Mouse (Mus musculus) MEL (cell line): ENCODE data around the gene Cldn13. TPM values are rescaled to one million over a fixed set of nuclear protein-coding genes. Genes with fewer than 3 reads are reported as not detected.

Experiments
- DNase-seq: peaks from one replicate; pipeline ENCODE4 v3.0.0; 2011; ENCODE audit warnings: low read depth, low spot score
- H3K27ac ChIP-seq: 2 replicates; pipeline ENCODE4 v1.5.1; 2012; ENCODE audit warnings: low read depth, mild to moderate bottlenecking, control low read depth, low read length, moderate library complexity; ENCODE audit not compliant: control insufficient read depth
- H3K27me3 ChIP-seq, 2 experiments: fragments of 150-350 bp in 1 of 2; sonication (generic) in 1 of 2; 2 replicates each; pipeline ENCODE4 v1.6.1; 2012; ENCODE audit warnings: low read length in 2 of 2, mild to moderate bottlenecking in 2 of 2, improper control_type of control experiment in 1 of 2, moderate library complexity in 1 of 2; ENCODE audit not compliant: insufficient read depth in 2 of 2, control insufficient read depth in 1 of 2
- H3K36me3 ChIP-seq, 2 experiments: 2 replicates each; pipeline ENCODE4 v1.6.1; 2012 to 2014; ENCODE audit warnings: low read length in 2 of 2, improper control_type of control experiment in 1 of 2, inconsistent platforms in 1 of 2, mild to moderate bottlenecking in 1 of 2; ENCODE audit not compliant: insufficient read depth in 2 of 2, control insufficient read depth in 1 of 2
- H3K4me1 ChIP-seq, 2 experiments: fragments of 150-350 bp in 1 of 2; sonication (generic) in 1 of 2; 2 replicates each; pipeline ENCODE4 v1.6.1; 2012; ENCODE audit warnings: low read length in 2 of 2, improper control_type of control experiment in 1 of 2, mild to moderate bottlenecking in 1 of 2; ENCODE audit not compliant: insufficient read depth in 2 of 2, control insufficient read depth in 1 of 2
- H3K4me3 ChIP-seq, 2 experiments: fragments of 150-350 bp in 1 of 2; sonication (generic) in 1 of 2; 2 replicates each; pipeline ENCODE4 v1.5.1; 2012; ENCODE audit warnings: low read depth in 2 of 2, low read length in 2 of 2, mild to moderate bottlenecking in 2 of 2, moderate library complexity in 2 of 2, control low read depth in 1 of 2, improper control_type of control experiment in 1 of 2; ENCODE audit not compliant: control insufficient read depth in 1 of 2, insufficient read depth in 1 of 2
- H3K79me2 ChIP-seq: 2 replicates; pipeline ENCODE4 v1.6.1; 2012; ENCODE audit warnings: mild to moderate bottlenecking, low read length, moderate library complexity; ENCODE audit not compliant: control insufficient read depth, poor library complexity, insufficient read depth
- H3K9ac ChIP-seq: 2 replicates; pipeline ENCODE4 v1.6.1; 2012; ENCODE audit warnings: low read depth, mild to moderate bottlenecking, control low read depth, low read length, moderate library complexity; ENCODE audit not compliant: control insufficient read depth, poor library complexity, severe bottlenecking
- H3K9me3 ChIP-seq: fragments of 150-350 bp; sonication (generic); replicated peaks from 2 replicates; pipeline ENCODE4 v1.6.1; 2012; ENCODE audit warnings: mild to moderate bottlenecking, low read length, improper control_type of control experiment, moderate library complexity; ENCODE audit not compliant: insufficient read depth
- BHLHE40 ChIP-seq: IDR thresholded peaks from 2 replicates; pipeline ENCODE4 v1.6.1; 2012; ENCODE audit warnings: low read depth, mild to moderate bottlenecking, inconsistent platforms, low read length, improper control_type of control experiment, borderline replicate concordance
- CHD2 ChIP-seq: IDR thresholded peaks from 2 replicates; pipeline ENCODE4 v1.6.1; 2011; ENCODE audit warnings: low read length, improper control_type of control experiment
- E2F4 ChIP-seq: IDR thresholded peaks from 2 replicates; pipeline ENCODE4 v1.6.1; 2011; ENCODE audit warnings: low read depth, low read length, improper control_type of control experiment, borderline replicate concordance
- EP300 ChIP-seq, 2 experiments: IDR thresholded peaks; 2 replicates each; pipeline ENCODE4 v1.6.1; 2011; ENCODE audit warnings: improper control_type of control experiment in 2 of 2, low read length in 2 of 2, low read depth in 1 of 2, mild to moderate bottlenecking in 1 of 2
- GATA1 ChIP-seq: IDR thresholded peaks from 2 replicates; pipeline ENCODE4 v1.6.1; 2011; ENCODE audit warnings: low read depth, low read length, improper control_type of control experiment
- HCFC1 ChIP-seq: IDR thresholded peaks from 2 replicates; pipeline ENCODE4 v1.6.1; 2012; ENCODE audit warnings: low read depth, mild to moderate bottlenecking, inconsistent platforms, low read length, improper control_type of control experiment, moderate library complexity
- MAFK ChIP-seq: IDR thresholded peaks from 2 replicates; pipeline ENCODE4 v1.6.1; 2011; ENCODE audit warnings: low read depth, mild to moderate bottlenecking, low read length, improper control_type of control experiment, borderline replicate concordance
- MAX ChIP-seq: IDR thresholded peaks from 2 replicates; pipeline ENCODE4 v1.6.1; 2011; ENCODE audit warnings: low read length, improper control_type of control experiment
- MAZ ChIP-seq: IDR thresholded peaks from 2 replicates; pipeline ENCODE4 v1.6.1; 2012; ENCODE audit warnings: low read depth, mild to moderate bottlenecking, inconsistent platforms, low read length, improper control_type of control experiment
- MEF2A ChIP-seq: IDR thresholded peaks from 2 replicates; pipeline ENCODE4 v1.6.1; 2014; ENCODE audit warnings: low read depth, mild to moderate bottlenecking, inconsistent platforms, low read length, improper control_type of control experiment; ENCODE audit not compliant: poor library complexity, insufficient replicate concordance, severe bottlenecking; ENCODE audit errors: extremely low read depth
- MXI1 ChIP-seq: IDR thresholded peaks from 2 replicates; pipeline ENCODE4 v1.6.1; 2011; ENCODE audit warnings: mild to moderate bottlenecking, low read depth, low read length, improper control_type of control experiment
- MYB ChIP-seq: IDR thresholded peaks from 2 replicates; pipeline ENCODE4 v1.6.1; 2011; ENCODE audit warnings: mild to moderate bottlenecking, low read depth, low read length, improper control_type of control experiment
- MYC ChIP-seq: IDR thresholded peaks from 2 replicates; pipeline ENCODE4 v1.6.1; 2011; ENCODE audit warnings: low read depth, mild to moderate bottlenecking, low read length, improper control_type of control experiment, moderate library complexity
- NELFE ChIP-seq: IDR thresholded peaks from 2 replicates; pipeline ENCODE4 v1.6.1; 2011; ENCODE audit warnings: low read depth, low read length, improper control_type of control experiment
- POLR2A ChIP-seq, 2 experiments: IDR thresholded peaks; 2 replicates each; pipeline ENCODE4 v1.6.1; 2011 to 2012; ENCODE audit warnings: low read length in 2 of 2, mild to moderate bottlenecking in 2 of 2, control low read depth in 1 of 2, improper control_type of control experiment in 1 of 2, low read depth in 1 of 2, moderate library complexity in 1 of 2; ENCODE audit not compliant: control insufficient read depth in 1 of 2, insufficient read depth in 1 of 2, poor library complexity in 1 of 2
- POLR2AphosphoS2 ChIP-seq: IDR thresholded peaks from 2 replicates; pipeline ENCODE4 v1.6.1; 2011; ENCODE audit warnings: low read length, improper control_type of control experiment
- RCOR1 ChIP-seq: IDR thresholded peaks from 2 replicates; pipeline ENCODE4 v1.6.1; 2012; ENCODE audit warnings: low read depth, mild to moderate bottlenecking, inconsistent platforms, low read length, improper control_type of control experiment
- SIN3A ChIP-seq: IDR thresholded peaks from 2 replicates; pipeline ENCODE4 v1.6.1; 2012; ENCODE audit warnings: low read length, improper control_type of control experiment, inconsistent platforms
- TBP ChIP-seq: IDR thresholded peaks from 2 replicates; pipeline ENCODE4 v1.8.0; 2011; ENCODE audit warnings: low read depth, low read length, improper control_type of control experiment
- TCF12 ChIP-seq: IDR thresholded peaks from 2 replicates; pipeline ENCODE4 v1.6.1; 2014; ENCODE audit warnings: low read depth, mild to moderate bottlenecking, inconsistent platforms, low read length, improper control_type of control experiment, moderate library complexity
- USF2 ChIP-seq, 2 experiments: IDR thresholded peaks; 2 replicates each; pipeline ENCODE4 v1.6.1; 2011 to 2012; ENCODE audit warnings: improper control_type of control experiment in 2 of 2, low read length in 2 of 2, borderline replicate concordance in 1 of 2, inconsistent platforms in 1 of 2, low read depth in 1 of 2, mild to moderate bottlenecking in 1 of 2; ENCODE audit not compliant: insufficient read depth in 1 of 2
- ZKSCAN1 ChIP-seq: IDR thresholded peaks from 2 replicates; pipeline ENCODE4 v1.6.1; 2012; ENCODE audit warnings: low read depth, mild to moderate bottlenecking, inconsistent platforms, low read length, improper control_type of control experiment, moderate library complexity
- ZNF384 ChIP-seq: IDR thresholded peaks from 2 replicates; pipeline ENCODE4 v1.6.1; 2012; ENCODE audit warnings: low read depth, mild to moderate bottlenecking, inconsistent platforms, low read length, improper control_type of control experiment
- polyA plus RNA-seq, 2 experiments: library from polyadenylated mRNA; stranded (reverse) in 1 of 2; unstranded in 1 of 2; fragments of >175 nt in 1 of 2; fragments of >200 nt in 1 of 2; gene quantifications; 2 replicates each; pipeline versions ENCODE4 v1.2.1 to v1.2.4; 2012; ENCODE audit warnings: low replicate concordance in 2 of 2, low read depth in 1 of 2; ENCODE audit not compliant: insufficient read length in 2 of 2, insufficient read depth in 1 of 2, missing spikeins in 1 of 2
- total RNA-seq: library from RNA; depleted of rRNA; stranded (reverse); fragments of 300-350 nt; gene quantifications from 2 replicates; pipeline ENCODE4 v1.2.3, GENCODE M21; 2012

Gene Cldn13
- total and polyA plus RNA-seq, 3 experiments, result 5.7 to 13.1 TPM; not detected in 1

GRCm38 (mm10) chr5:134876801-134877200 lies 38.5 kb downstream of the Cldn13 start:
- no peaks in the 10 kb centered on the region for H3K9me3 ChIP-seq
- TF ChIP-seq POLR2AphosphoS2 (no peak), MEF2A (no peak), TCF12 (no peak), CHD2 (no peak), E2F4 (no peak), POLR2A (IDR thresholded peaks at IDR 0.05; ENCODE audit: control insufficient read depth in 1 of 2, insufficient read depth in 1 of 2, low read depth in 1 of 2, low read length in 2 of 2, poor library complexity in 1 of 2) (no peak), MAX (no peak)
- no peak for DNase-seq
- H3K4me1 ChIP-seq, result no peaks in the 10 kb centered on the region
- H3K9ac ChIP-seq, result no peak overlapping the region
- H3K27ac ChIP-seq, result no peak overlapping the region
- peaks cover 0 to 8% of the 10 kb centered on the region in 2 experiments; a peak in 2 of 4 replicates for H3K27me3 ChIP-seq
- no peaks in the 10 kb centered on the region for H3K79me2 ChIP-seq
- H3K4me3 ChIP-seq, result no peak overlapping the region
- H3K36me3 ChIP-seq, result no peaks in the 10 kb centered on the region

GRCm38 (mm10) chr5:134875245-134875644 lies 40.1 kb downstream of the Cldn13 start:
- Histone ChIP-seq H3K27ac (no peak overlapping the region), H3K79me2 (no peaks in the 10 kb centered on the region), H3K9me3 (no peaks in the 10 kb centered on the region), H3K9ac (no peak overlapping the region), H3K4me3 (no peak overlapping the region), H3K4me1 (no peaks in the 10 kb centered on the region), H3K27me3 (peaks cover 0 to 8% of the 10 kb centered on the region in 2 experiments; a peak in 2 of 4 replicates), H3K36me3 (no peaks in the 10 kb centered on the region)
- no peak for TF ChIP-seq NELFE
- TF ChIP-seq CHD2, result no peak
- TF ChIP-seq MAFK, result no peak
- no peak for TF ChIP-seq MAX
- no peak for TF ChIP-seq RCOR1
- no peak for TF ChIP-seq MYC
- TF ChIP-seq TBP, result no peak
- no peak for TF ChIP-seq ZNF384
- TF ChIP-seq GATA1, result no peak
- TF ChIP-seq MXI1, result no peak
- no peak for TF ChIP-seq BHLHE40
- no peak for TF ChIP-seq EP300 (IDR thresholded peaks at IDR 0.05; ENCODE audit: low read depth in 1 of 2, low read length in 2 of 2)
- TF ChIP-seq USF2 (IDR thresholded peaks at IDR 0.05; ENCODE audit: borderline replicate concordance in 1 of 2, insufficient read depth in 1 of 2, low read depth in 1 of 2, low read length in 2 of 2), result no peak
- TF ChIP-seq HCFC1, result no peak
- TF ChIP-seq MAZ, result no peak
- no peak for TF ChIP-seq ZKSCAN1
- no peak for TF ChIP-seq MYB
- no peak for TF ChIP-seq SIN3A
- no peak for DNase-seq
